Mouse (Mus musculus) skeletal muscle tissue, adult 2 months (tissue): ENCODE measurements at regions not wholly inside any gene's neighbourhood (a gene's known extent, or its start where the extent isn't known, plus 50 kb on each side); places are given as distances from the start of the nearest gene placed in this dataset.
"Not testable (repeated sequence)": the region's sequence is repeated elsewhere in the genome, so short reads cannot be mapped to it uniquely, and the experiment has no call there.

Source experiments
- DNase-seq: peaks from one replicate; pipeline ENCODE4 v3.0.0-alpha.2; 2012; ENCODE audit warnings: low read depth, low spot score

- DNase-seq, result peak; percentile 58
Measured at GRCm38 (mm10) chr7:70300516-70300915, 66.0 kb downstream of the Nr2f2 start.

GRCm38 (mm10) chr7:70291431-70291830 is 75.1 kb downstream of the Nr2f2 start:
- DNase-seq, result no peak

- DNase-seq, result no peak
Measured at GRCm38 (mm10) chr7:70290733-70291320, 75.7 kb downstream of the Nr2f2 start.

GRCm38 (mm10) chr7:70290277-70290676 is 76.3 kb downstream of the Nr2f2 start:
- no peak for DNase-seq

- no peak for DNase-seq
Measured at GRCm38 (mm10) chr7:70288621-70289020, 77.9 kb downstream of the Nr2f2 start.

GRCm38 (mm10) chr7:70287891-70288421 is 78.6 kb downstream of the Nr2f2 start:
- DNase-seq, result no peak

GRCm38 (mm10) chr7:70286836-70287355 is 79.6 kb downstream of the Nr2f2 start:
- DNase-seq, result no peak

- no peak for DNase-seq
Measured at GRCm38 (mm10) chr7:70285344-70285743, 81.2 kb downstream of the Nr2f2 start.

- no peak for DNase-seq
Measured at GRCm38 (mm10) chr7:70283836-70284235, 82.7 kb downstream of the Nr2f2 start.

GRCm38 (mm10) chr7:70283166-70283565 is 83.4 kb downstream of the Nr2f2 start:
- DNase-seq, result no peak

GRCm38 (mm10) chr7:70281891-70282515 is 84.5 kb downstream of the Nr2f2 start:
- DNase-seq, result no peak

GRCm38 (mm10) chr7:70281381-70281750 is 85.2 kb downstream of the Nr2f2 start:
- DNase-seq, result no peak

GRCm38 (mm10) chr7:70280643-70281380 is 85.7 kb downstream of the Nr2f2 start:
- DNase-seq, result no peak

- DNase-seq, result no peak
Measured at GRCm38 (mm10) chr7:70279927-70280642, 86.5 kb downstream of the Nr2f2 start.

- no peak for DNase-seq
Measured at GRCm38 (mm10) chr7:70279101-70279500, 87.4 kb downstream of the Nr2f2 start.

- DNase-seq, result no peak
Measured at GRCm38 (mm10) chr7:70276078-70276477, 90.5 kb downstream of the Nr2f2 start.

GRCm38 (mm10) chr7:70274312-70274711 is 92.2 kb downstream of the Nr2f2 start:
- DNase-seq, result no peak

- peak; percentile 87 for DNase-seq
Measured at GRCm38 (mm10) chr7:70267075-70267474, 99.5 kb downstream of the Nr2f2 start.

GRCm38 (mm10) chr7:70256806-70257205 is 109.7 kb downstream of the Nr2f2 start:
- no peak for DNase-seq

GRCm38 (mm10) chr7:70255072-70255471 is 111.5 kb downstream of the Nr2f2 start:
- no peak for DNase-seq

GRCm38 (mm10) chr7:70253275-70253674 is 113.3 kb downstream of the Nr2f2 start:
- no peak for DNase-seq

- not testable (repeated sequence) for DNase-seq
Measured at GRCm38 (mm10) chr7:70239059-70239458, 127.5 kb downstream of the Nr2f2 start.
